Mouse (Mus musculus) limb, embryonic 10.5 days (tissue): ENCODE results near the gene Hhat. TPM values are rescaled to one million over a fixed set of nuclear protein-coding genes. Genes with fewer than 3 reads are reported as not detected.
A peak's percentile ranks its signal among the peaks of the same experiment; 100 is the strongest.

Source experiments
- DNase-seq: peaks from one replicate; pipeline ENCODE4 v3.0.0-alpha.2; 2017; ENCODE audit warnings: low spot score
- H3K27ac ChIP-seq: fragments of 300-500 bp; sonication (generic); 2 replicates; pipeline ENCODE4 v1.5.1; 2016; ENCODE audit warnings: mild to moderate bottlenecking
- H3K27me3 ChIP-seq: fragments of 300-500 bp; sonication (generic); 2 replicates; pipeline ENCODE4 v1.6.1; 2016; ENCODE audit warnings: low read depth, mild to moderate bottlenecking; ENCODE audit not compliant: poor library complexity, severe bottlenecking
- H3K36me3 ChIP-seq: fragments of 300-500 bp; sonication (generic); 2 replicates; pipeline ENCODE4 v1.6.1; 2016; ENCODE audit warnings: mild to moderate bottlenecking, moderate library complexity
- H3K4me1 ChIP-seq: fragments of 300-500 bp; sonication (generic); 2 replicates; pipeline ENCODE4 v1.6.1; 2016
- H3K4me3 ChIP-seq: fragments of 300-500 bp; sonication (generic); 2 replicates; pipeline ENCODE4 v1.5.1; 2016; ENCODE audit warnings: mild to moderate bottlenecking, moderate library complexity
- H3K9me3 ChIP-seq: fragments of 300-500 bp; sonication (generic); replicated peaks from 2 replicates; pipeline ENCODE4 v1.6.1; 2016; ENCODE audit warnings: mild to moderate bottlenecking
- WGBS: fragments of 180-500 bp; shearing (Covaris S2); methylation state at CpG from one replicate; pipeline ENCODE4 v1.1.7; 2016; 5-methylcytosine and 5-hydroxymethylcytosine counted together
- polyA plus RNA-seq: library from polyadenylated mRNA; unstranded; fragments of >200 nt; fragmentation: Nextera tagmentation; extraction: Ambion mirVana; gene quantifications from 2 replicates; pipeline ENCODE4 v1.2.1, GENCODE M21; 2016

Gene Hhat
- polyA plus RNA-seq, 1 experiment from 2014 or later, result 13.7 TPM

GRCm38 (mm10) chr1:192746201-192746600 is 24.8 kb downstream of the Hhat start:
- 0 out of 2 replicates have a peak, but pooled peaks cover 13% of the 10 kb centered on the region for H3K36me3 ChIP-seq
- H3K4me3 ChIP-seq, result no peak overlapping the region
- 80% methylated on average over 6 of the region's 6 CpGs for WGBS

DNA sequence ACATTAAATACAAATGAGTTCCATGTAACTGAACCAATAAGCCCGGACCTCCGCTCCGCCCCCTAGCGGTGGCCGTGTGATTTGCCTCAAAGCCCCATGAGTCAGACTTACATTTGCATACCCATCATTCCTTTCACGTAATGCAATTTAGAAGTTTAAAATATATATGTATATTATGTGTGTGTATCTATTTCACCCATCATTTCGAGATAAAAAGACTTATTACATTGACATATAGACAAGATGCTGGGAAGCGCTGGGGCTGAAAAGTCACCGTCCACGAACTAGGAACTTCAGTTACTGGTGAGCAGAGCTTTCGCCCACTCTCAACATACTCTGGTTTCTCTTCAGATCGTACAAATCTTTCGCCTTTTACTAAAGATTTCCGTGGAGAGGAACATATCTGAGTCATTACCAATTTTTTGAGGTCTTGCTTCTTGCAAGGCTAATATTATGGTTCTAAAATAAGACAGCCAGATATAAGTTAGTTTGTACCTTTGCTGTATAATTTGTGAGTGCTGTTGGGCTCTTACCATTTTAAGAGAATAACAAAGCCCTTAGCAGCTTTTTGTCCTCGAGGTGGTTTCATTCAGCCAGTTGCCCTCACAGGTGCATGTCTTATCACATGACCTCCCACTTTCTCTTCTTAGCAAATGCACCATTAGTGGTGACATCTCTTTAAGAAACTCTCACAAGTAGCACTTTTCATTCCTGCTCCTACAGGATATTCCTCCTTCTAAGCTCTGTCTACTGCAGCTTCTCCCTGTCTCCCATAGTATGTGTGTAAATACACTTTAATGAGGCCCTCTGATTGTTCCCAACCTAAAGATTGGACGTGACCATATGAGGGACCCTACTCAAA is 25.6 kb downstream of the Hhat start:
- DNase-seq, result peak; percentile 81
- no peaks in the 10 kb centered on the region for H3K9me3 ChIP-seq
- H3K4me3 ChIP-seq, result no peak overlapping the region
- H3K36me3 ChIP-seq, result peaks cover 18% of the 10 kb centered on the region; the same call in 1 of the 2 replicates
- H3K4me1 ChIP-seq, result peaks cover 19% of the 10 kb centered on the region
- H3K27ac ChIP-seq, result peak overlapping the region; percentile 72
- H3K27me3 ChIP-seq, result no peaks in the 10 kb centered on the region
- WGBS, result 6% methylated on average over 16 of the region's 16 CpGs

More at GRCm38 (mm10) chr1:192746201-192746600, 24.8 kb downstream of the Hhat start:
- H3K27me3 ChIP-seq, result no peaks in the 10 kb centered on the region
- DNase-seq, result no peak
- no peak overlapping the region for H3K27ac ChIP-seq
- peaks cover 19% of the 10 kb centered on the region for H3K4me1 ChIP-seq
- no peaks in the 10 kb centered on the region for H3K9me3 ChIP-seq

- no peak overlapping the region for H3K27ac ChIP-seq
- no peaks in the 10 kb centered on the region for H3K27me3 ChIP-seq
- 63% methylated on average over 3 of the region's 3 CpGs for WGBS
- H3K9me3 ChIP-seq, result no peaks in the 10 kb centered on the region
- DNase-seq, result no peak
- peaks cover 25% of the 10 kb centered on the region for H3K36me3 ChIP-seq
- peaks cover 16% of the 10 kb centered on the region for H3K4me1 ChIP-seq
- H3K4me3 ChIP-seq, result no peak overlapping the region
Measured at GRCm38 (mm10) chr1:192744880-192745239, 26.2 kb downstream of the Hhat start.

DNA sequence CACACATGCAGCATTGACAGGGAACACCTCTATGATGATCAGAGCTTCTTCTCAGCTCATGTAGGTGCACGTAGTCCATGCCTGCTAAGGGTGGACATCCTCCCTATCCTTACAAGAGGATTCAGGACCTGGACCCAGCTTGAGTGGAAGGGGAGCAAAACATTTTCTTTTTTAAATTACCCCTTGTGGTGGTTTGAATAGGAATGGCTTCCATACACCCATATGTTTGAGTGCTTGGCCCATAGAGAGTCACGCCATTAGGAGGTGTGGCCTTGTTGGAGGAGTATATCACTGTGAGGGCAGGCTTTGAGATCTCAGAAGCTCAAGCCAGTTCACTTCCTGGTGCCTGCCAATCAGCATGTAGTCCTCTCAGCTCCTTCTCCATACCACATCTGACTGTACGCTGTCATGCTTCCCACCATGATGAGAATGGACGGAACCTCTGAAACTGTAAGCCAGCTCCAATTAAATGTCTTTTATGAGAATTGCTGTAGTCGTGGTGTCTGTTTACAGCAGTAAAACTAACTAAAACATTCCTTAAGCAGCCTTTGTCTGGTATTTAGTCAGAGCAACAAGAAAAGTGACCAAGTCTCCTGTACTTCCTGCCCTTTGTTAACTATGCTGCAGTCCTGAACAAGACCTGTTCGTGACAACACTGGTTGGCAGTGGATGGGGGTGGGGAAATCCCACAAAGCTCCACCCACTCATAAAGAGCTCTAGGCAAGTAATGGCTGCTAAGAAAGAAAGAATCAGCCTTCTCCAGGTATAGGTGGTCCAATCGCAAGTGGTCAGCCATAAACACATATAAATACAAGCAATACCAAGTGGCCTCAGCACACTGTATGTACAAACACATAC is 28.4 kb downstream of the Hhat start:
- WGBS, result 76% methylated on average over 7 of the region's 7 CpGs
- no peak for DNase-seq

GRCm38 (mm10) chr1:192741896-192742295 is 29.1 kb downstream of the Hhat start:
- WGBS, result 94% methylated on average over 2 of the region's 2 CpGs

More for the DNA sequence above, 28.4 kb downstream of the Hhat start:
- no peak overlapping the region for H3K4me3 ChIP-seq
- H3K36me3 ChIP-seq, result peaks cover 25% of the 10 kb centered on the region
- 0 out of 2 replicates have a peak overlapping the region, but pooled peaks have one; percentile 42 for H3K27ac ChIP-seq
- peaks cover 11% of the 10 kb centered on the region for H3K4me1 ChIP-seq
- H3K9me3 ChIP-seq, result no peaks in the 10 kb centered on the region
- H3K27me3 ChIP-seq, result no peaks in the 10 kb centered on the region

GRCm38 (mm10) chr1:192736524-192736923 is 34.5 kb downstream of the Hhat start:
- WGBS, result 58% methylated on average over 3 of the region's 3 CpGs

More at GRCm38 (mm10) chr1:192741896-192742295, 29.1 kb downstream of the Hhat start:
- H3K27ac ChIP-seq, result no peak overlapping the region
- no peak overlapping the region for H3K4me3 ChIP-seq
- H3K9me3 ChIP-seq, result no peaks in the 10 kb centered on the region
- peaks cover 25% of the 10 kb centered on the region for H3K36me3 ChIP-seq
- no peaks in the 10 kb centered on the region for H3K27me3 ChIP-seq
- peaks cover 13% of the 10 kb centered on the region for H3K4me1 ChIP-seq
- DNase-seq, result no peak

DNA sequence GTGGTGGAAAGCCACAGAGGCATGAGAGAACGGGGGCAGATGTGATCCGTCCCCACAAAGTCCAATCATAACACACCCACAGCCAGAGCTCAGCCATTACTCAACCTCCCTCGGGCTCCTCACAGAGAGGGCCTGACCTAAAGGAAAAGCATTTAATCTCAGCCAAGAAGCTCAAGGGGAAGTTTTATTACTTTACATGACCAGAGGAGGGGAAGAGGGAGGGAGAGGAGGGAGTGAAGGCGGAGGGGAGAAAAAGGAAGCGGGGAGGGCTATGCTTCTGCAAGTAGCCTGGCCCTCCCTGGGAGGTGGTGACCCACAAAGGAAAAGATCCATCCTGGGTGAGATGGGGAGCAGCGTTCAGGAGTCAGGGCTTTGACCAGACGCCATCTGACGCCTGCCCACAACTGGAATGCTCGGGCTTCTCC is 35.0 kb downstream of the Hhat start:
- Histone ChIP-seq H3K27me3 (no peaks in the 10 kb centered on the region), H3K4me3 (no peak overlapping the region), H3K27ac (peak overlapping the region; percentile 86), H3K9me3 (no peaks in the 10 kb centered on the region), H3K4me1 (peaks cover 22% of the 10 kb centered on the region), H3K36me3 (peaks cover 16% of the 10 kb centered on the region)
- DNase-seq, result peak; percentile 49
- WGBS, result 45% methylated on average over 9 of the region's 9 CpGs

More at GRCm38 (mm10) chr1:192736524-192736923, 34.5 kb downstream of the Hhat start:
- Histone ChIP-seq H3K36me3 (peaks cover 19% of the 10 kb centered on the region), H3K4me1 (peaks cover 22% of the 10 kb centered on the region), H3K27ac (peak overlapping the region; percentile 86), H3K27me3 (no peaks in the 10 kb centered on the region), H3K9me3 (no peaks in the 10 kb centered on the region), H3K4me3 (no peak overlapping the region)
- peak; percentile 50 for DNase-seq

DNA sequence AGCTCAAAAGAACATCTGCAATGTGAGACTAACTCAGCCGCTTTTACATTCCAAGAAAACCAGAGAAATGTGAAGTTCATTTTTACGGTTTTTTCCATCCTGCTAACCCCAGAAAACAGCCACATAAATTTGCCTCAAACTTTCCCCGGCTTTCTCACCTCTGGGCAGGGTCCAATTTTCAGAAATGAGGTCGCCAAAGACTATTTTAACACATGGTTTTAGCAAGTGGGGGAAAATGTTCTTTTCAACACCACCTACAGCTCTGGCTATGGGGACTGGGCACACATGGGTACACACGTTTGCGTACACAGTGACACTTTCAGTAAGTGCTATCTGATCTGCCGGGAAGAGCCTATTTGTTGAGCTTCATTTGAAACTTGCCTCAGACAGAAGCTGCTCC is 40.5 kb downstream of the Hhat start:
- 85% methylated on average over 7 of the region's 7 CpGs for WGBS
- Histone ChIP-seq H3K9me3 (no peaks in the 10 kb centered on the region), H3K27me3 (no peaks in the 10 kb centered on the region), H3K36me3 (no peaks in the 10 kb centered on the region), H3K4me1 (peaks cover 6% of the 10 kb centered on the region), H3K27ac (peak overlapping the region; percentile 30; the same call in 1 of the 2 replicates), H3K4me3 (no peak overlapping the region)
- DNase-seq, result no peak

GRCm38 (mm10) chr1:192726996-192727624 is 43.9 kb downstream of the Hhat start:
- no peak overlapping the region for H3K4me3 ChIP-seq
- DNase-seq, result peak; percentile 86
- no peaks in the 10 kb centered on the region for H3K27me3 ChIP-seq
- no peaks in the 10 kb centered on the region for H3K4me1 ChIP-seq
- WGBS, result 48% methylated on average over 11 of the region's 11 CpGs
- peak overlapping the region; percentile 28; the same call in 1 of the 2 replicates for H3K27ac ChIP-seq
- H3K36me3 ChIP-seq, result no peaks in the 10 kb centered on the region
- H3K9me3 ChIP-seq, result no peaks in the 10 kb centered on the region

DNA sequence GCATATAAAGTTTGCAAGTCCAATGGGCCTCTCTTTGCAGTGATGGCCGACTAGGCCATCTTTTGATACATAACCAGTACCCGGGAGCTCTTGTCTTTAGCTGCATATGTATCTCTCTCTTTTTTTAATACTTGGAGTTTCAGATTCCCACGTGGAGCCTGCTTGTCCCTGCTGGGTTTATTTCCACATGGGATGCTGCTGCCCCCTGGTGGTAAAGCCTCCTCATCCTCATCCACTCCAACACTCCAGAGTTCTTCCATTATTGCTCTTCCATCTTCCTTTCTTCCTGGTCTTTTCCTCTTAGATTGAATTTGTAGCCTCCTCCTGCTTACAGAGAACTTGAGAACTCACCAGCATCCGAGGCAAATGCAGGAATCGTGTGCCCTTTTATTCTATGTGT is 48.9 kb downstream of the Hhat start:
- Histone ChIP-seq H3K36me3 (no peaks in the 10 kb centered on the region), H3K27me3 (no peaks in the 10 kb centered on the region), H3K9me3 (no peaks in the 10 kb centered on the region), H3K27ac (no peak overlapping the region), H3K4me3 (no peak overlapping the region), H3K4me1 (no peaks in the 10 kb centered on the region)
- DNase-seq, result peak; percentile 86
- 35% methylated on average over 5 of the region's 5 CpGs for WGBS

DNA sequence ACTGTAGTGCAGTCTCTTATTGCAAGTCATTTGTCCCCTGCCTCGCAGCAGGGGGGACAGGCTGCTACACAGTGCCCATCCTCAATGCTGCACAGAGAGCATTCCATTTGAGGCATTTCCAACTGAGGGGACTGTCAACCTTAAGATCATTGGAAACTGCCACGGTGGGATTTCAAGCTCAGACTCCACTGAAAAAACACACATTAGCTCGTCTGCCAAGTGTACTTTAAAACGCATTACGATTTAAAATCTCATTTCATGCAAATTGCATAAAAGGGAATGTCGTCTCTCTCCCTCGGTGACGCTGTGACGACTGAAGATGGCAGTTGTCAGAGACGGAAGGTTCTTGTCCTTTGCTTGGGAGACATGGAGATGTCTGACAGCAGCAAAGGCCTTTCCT is 50.9 kb downstream of the Hhat start:
- WGBS, result 87% methylated on average over 10 of the region's 10 CpGs
- Histone ChIP-seq H3K36me3 (0 out of 2 replicates have a peak, but pooled peaks cover 2% of the 10 kb centered on the region), H3K4me3 (no peak overlapping the region)

GRCm38 (mm10) chr1:192711779-192712348 is 59.2 kb downstream of the Hhat start:
- DNase-seq, result peak; percentile 59
- 0 out of 2 replicates have a peak, but pooled peaks cover 2% of the 10 kb centered on the region for H3K36me3 ChIP-seq
- H3K27me3 ChIP-seq, result no peaks in the 10 kb centered on the region
- H3K4me3 ChIP-seq, result no peak overlapping the region
- no peak overlapping the region for H3K27ac ChIP-seq
- WGBS, result 36% methylated on average over 3 of the region's 3 CpGs
- no peaks in the 10 kb centered on the region for H3K4me1 ChIP-seq
- no peaks in the 10 kb centered on the region for H3K9me3 ChIP-seq

More for the DNA sequence above, 50.9 kb downstream of the Hhat start:
- H3K4me1 ChIP-seq, result no peaks in the 10 kb centered on the region
- no peak for DNase-seq
- H3K9me3 ChIP-seq, result no peaks in the 10 kb centered on the region
- no peak overlapping the region for H3K27ac ChIP-seq
- no peaks in the 10 kb centered on the region for H3K27me3 ChIP-seq
